Mouse (Mus musculus): ENCODE data around the gene Myzap.

DNA sequence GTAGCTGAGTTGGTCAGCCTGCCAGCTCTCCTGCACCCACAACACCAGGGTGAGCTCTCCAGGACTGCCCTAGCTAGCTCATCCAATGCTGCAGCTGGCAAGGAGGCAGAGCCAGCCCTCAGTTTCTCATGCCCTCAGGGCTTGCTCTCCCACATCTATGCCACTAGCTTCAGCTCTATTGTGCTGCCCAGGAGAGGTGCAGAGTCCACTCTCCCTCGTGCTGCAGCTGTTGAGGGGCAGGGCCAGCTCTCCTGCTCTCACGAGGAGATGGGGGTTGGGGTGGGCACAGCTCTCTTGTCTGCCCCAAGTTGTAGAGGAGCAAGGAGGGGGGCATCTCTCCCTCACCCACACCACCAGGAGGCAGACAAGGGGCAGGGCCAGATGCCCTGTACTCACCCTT is 95.5 kb downstream of the Myzap start:
- no peak for TF ChIP-seq CTCF (IDR thresholded peaks at IDR 0.05; ENCODE audit: low read depth)
- no peak for TF ChIP-seq EP300 (IDR thresholded peaks at IDR 0.05; ENCODE audit: low read depth)
